Mouse (Mus musculus) urinary bladder, postnatal 25 days (tissue): ENCODE data around the gene Psmb3.
"Not testable (repeated sequence)": the region's sequence is repeated elsewhere in the genome, so short reads cannot be mapped to it uniquely, and the experiment has no call there.

ENCODE experiments used
- DNase-seq: peaks from one replicate; pipeline ENCODE4 v3.0.0; 2022; ENCODE audit warnings: low spot score

Gene Psmb3

DNA sequence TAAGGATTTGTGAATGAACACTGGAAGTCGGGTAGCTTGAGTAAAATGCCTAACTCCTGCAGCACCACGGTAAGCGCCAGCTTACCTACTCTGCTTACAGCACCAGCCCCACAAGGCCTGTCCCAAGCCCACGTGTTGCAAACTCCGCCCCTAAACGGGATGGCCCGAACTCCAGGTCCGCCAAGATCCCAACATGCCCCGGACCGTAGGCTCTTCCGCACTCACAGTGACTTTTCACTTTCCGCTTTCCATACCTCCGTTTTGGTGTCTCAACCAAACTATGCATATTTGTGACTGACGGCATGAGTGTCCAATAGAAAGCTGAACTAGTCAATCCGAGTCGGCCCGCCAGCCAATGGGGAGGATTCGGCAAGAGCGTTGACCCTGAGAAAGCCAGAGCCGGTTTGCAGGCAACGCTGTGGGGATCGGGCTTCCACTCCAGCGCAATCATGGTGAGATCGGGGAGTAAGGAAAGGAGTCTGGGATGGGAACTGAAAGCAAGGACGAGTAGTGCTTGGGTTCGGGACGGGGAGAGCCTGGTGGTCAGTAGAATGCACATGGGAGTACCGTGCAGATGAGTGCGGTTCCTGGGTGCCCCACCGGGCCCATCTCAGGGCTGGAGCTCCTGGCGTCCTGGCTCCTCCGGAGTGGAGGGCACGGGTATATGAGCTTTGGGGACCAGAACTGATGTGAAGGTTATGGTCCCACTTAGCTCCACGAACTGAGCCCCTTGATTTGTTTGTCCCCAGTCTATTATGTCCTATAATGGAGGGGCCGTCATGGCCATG is at the start of gene Psmb3:
Psmb3 (plus strand) TSS at position 361 of the 788 bp plus-strand sequence.
- DNase-seq = peak; percentile 96

DNA sequence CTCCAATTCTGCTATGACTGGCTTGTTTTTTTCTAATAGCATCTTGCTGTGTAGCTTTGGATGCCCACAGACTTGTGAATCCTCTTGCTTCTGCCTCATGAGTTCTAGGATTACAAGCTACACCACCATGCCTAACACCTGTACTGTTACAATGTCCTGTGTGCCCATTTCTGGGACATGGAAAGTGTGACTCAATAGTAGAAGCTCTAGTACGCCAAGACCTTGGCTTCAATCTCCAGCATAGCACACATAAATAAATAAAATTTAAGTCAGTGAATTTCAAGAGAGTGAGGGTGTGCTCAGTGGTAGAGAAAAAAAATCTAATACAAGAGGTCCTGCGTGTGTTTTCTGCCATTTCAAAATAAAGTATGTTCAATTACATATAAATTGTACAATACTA is 49.0 kb upstream of the Psmb3 start:
- no peak for DNase-seq

DNA sequence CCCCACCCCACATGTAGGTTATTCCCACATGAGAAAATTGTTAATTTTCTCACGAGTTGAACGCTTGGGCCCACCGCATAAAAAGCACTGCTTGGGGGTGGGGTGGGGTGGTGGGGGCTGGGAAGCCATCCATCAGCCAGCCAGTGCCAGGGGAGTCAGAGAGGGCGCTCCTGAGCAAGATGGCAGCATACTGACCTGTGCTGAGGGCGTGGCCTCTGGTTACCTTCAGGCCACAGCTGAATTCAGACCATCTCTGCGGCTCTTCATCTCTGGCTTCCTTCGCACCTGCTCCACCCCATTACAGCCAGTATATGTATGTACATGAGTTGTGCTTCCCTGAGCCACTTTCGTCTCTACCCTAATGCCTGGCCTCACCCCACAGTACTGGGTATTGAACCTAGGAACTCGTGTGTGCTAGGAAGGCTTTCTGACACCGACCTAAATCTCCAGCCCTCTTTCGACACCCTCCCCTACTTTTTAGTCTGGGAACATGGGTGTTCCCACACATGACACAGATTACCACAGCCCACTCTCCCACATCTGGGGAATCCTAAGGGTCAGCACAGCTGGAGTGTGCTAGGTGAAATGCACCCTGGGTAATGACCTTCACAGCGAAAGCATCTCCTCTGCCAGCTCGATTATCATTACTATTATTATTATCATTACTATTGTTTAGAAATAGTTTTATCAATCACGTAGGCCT is 46.8 kb upstream of the Psmb3 start:
- no peak for DNase-seq

DNA sequence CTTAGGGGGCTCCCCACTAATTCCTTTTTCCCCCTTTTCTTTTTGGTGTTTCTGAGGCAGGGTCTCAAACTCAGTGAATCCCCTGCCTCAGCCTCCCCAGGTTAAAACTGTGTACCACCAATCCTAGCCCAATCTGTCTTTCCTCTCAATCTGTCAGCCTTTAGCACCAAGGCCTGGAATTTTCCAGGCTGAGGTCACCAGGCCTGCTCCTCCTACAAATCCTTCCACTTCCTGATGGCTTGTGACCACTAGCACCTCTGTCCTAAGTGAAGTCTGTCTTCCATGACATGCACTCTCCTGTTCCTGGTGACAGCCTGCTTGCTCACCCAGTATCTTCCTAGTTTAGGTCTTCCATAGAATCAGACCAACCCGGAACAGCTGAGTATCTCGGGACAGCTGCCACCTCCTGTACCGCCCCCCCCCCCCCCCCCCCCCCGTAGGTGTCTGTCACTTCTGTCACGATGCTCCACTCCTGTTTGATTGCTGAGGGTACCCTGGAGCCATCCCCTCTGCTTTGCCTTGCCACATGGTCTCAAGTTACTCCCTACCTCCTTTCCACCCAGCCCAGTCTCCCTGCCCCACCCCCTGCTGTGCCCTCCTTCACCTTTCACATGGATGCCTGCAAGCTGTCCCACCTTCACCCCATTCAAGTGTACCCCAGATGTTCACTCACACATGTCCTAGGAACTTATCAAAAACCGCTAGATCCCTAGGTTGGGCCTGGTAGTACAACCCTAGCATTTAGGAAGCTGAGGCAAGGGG is 45.8 kb upstream of the Psmb3 start:
- no peak for DNase-seq

DNA sequence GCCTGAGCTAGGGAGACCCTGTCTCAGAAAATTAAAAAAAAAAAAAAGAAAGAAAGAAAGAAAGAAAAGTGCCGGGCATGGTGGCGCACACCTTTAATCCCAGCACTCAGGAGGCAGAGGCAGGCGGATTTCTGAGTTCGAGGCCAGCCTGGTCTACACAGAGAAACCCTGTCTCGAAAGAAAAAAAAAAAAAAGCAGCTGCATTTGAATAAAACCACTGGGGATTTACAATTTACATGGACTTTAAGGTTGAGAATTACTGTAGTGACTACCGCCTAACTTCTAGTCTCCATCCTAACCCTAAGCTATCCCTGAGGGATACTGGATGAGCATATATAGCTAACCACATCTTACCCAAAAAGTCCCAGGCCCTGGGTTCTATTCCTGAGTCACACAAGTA is 45.2 kb upstream of the Psmb3 start:
- DNase-seq = not testable (repeated sequence)

DNA sequence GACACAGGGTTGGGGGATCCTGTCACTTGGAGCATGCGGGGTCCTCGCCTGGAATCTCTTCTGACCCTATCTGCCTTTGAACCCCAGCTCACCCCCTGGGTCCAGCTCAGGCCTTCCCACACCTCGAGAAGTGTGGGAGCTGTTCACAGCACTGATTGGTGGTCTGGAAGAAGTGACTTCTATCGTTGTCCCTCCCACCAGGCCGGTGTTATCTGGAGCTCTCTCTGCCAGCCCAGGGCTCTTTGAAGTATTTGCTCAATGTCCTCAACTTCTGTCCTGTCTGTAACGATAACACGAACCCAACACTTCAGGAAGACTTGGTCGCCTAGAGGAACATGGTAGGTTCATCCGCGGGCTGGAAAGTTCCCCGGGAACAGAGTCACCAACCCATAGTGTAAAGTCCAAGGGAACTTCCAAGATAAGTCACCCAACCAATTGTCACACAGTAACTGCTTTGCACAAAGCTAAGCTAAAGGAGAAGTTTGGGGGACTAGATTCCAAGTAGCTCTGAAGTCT is 44.4 kb upstream of the Psmb3 start:
- DNase-seq = no peak

DNA sequence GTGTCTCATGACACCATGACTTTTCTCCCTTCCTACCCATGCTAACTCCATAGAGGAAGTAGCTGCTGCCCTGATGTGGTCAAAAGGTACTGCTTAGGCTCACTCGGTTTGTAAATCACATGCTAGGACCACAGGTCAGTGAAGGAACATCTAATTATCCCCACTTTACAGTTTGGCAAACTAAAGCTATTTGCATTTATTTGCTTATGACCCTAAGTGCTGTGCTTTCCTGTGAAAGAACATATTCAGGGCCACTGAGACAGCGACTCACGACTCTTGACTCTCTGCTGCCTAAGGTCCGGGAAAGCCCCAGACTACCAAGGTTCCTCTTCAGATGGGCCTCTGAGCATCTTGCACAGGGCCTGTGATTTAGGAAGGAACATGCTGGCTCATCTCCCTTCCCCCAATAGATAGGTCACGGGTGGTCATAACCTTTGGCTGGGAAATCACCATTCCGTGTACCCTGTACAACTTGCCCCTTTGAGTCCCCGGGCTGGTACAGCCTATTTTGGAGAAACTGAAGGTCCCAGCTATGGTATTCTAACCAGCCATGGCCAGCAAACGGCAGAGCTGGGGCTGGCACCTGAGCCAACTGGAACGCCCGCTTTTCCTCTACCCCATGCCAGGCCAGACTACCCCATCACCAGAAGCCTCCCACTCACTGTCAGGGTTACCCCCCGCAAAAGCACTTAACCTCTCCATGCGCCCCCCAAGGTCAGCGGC is 43.8 kb upstream of the Psmb3 start:
- no peak for DNase-seq

GRCm38 (mm10) chr11:97659990-97660714 is 43.0 kb upstream of the Psmb3 start:
- DNase-seq = peak; percentile 58

DNA sequence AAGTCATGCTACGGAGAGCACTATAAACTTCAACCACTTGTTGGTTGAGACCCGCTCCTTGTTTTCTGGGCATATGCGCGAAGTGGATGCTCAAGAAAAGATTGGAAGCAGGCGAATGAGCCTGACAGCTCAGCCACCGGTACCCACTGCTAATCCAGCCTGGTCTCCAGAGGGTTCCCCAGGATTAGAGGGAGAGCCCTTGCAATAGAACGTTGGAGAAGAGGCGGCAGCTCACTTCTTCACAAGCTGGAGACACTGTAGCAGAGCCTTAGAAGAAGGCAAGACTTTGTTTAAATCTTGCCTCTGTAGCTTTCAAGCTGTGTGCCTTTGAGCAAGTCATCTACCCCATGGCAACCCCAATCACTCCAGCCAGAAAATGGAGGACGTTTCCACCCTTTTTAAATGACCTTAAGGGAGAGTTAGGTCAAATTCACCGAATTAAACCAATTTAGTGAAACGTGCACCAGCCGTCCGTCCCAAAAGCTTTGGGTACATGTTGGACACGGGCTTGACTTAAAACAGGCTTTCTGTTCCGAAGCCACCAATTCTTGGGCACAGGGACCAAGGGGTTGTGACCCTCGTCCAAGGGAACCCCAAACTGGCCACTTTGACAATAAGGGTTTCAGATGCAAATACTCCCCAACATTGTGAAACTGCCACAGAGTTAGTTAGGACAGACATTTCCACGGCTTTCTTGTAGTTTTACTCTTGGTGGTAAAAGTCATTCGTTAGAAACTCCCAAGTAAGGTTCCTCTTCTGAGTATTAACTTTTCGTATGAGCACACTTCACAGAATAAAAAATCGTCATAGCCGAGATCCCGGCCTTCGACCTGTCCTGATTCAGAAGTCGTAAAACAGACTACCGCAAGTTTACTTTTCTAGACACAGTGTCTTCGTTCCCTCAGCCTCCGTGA is 42.2 kb upstream of the Psmb3 start:
- no peak for DNase-seq

GRCm38 (mm10) chr11:97661648-97662133 is 41.5 kb upstream of the Psmb3 start:
- peak; percentile 64 for DNase-seq

- DNase-seq = peak; percentile 46
Observed at GRCm38 (mm10) chr11:97662207-97662892, 40.8 kb upstream of the Psmb3 start.

- DNase-seq = peak; percentile 64
Observed at GRCm38 (mm10) chr11:97662893-97663527, 40.2 kb upstream of the Psmb3 start, which contains the start of gene Mllt6. Gene Mllt6 (plus strand): TSS chr11:97663414.

DNA sequence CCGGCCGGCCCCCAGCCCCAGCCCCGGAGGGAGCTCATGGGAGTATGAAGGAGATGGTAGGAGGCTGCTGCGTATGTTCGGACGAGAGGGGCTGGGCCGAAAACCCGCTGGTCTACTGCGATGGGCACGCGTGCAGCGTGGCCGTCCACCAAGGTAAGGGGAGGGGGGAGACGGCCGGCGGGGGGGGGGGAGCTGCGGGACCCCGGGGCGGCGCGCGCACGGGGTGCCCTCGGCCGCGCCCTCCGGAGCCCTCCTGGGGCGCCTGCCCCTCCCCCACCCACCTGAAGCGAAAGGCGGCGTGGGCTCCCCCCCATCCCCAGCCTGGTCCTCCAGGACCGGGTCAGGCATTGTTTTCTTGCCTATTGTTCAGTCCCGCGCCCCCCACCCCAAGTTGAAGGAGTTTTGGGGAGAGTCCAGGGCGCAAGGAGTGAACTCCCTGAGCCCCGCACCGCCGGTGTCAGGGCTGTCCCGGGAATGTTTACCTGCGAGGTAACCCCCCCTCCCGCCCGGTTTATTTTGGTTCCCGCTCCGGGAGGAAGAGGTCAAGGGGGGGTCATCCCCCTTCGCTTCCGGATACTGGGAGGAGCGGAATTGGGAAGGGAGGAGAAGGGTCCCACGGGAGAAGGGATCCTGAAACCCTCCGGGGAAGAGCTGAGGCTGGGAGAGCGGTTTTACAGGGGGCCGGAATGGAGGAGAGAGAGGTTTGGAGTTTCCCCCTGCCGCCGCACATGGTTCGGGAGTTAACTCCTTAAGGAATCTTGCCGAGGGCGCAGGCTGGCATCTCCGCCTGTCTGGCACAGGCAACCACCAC is 39.5 kb upstream of the Psmb3 start:
- DNase-seq = no peak

- no peak for DNase-seq
Observed at GRCm38 (mm10) chr11:97664339-97664665, 38.9 kb upstream of the Psmb3 start.

- no peak for DNase-seq
Observed at GRCm38 (mm10) chr11:97664771-97665240, 38.4 kb upstream of the Psmb3 start.

GRCm38 (mm10) chr11:97665431-97665830 is 37.8 kb upstream of the Psmb3 start:
- DNase-seq = no peak

- DNase-seq = no peak
Observed at GRCm38 (mm10) chr11:97666221-97666620, 37.0 kb upstream of the Psmb3 start.

- DNase-seq = no peak
Observed at GRCm38 (mm10) chr11:97666794-97667193, 36.4 kb upstream of the Psmb3 start.
